Mouse (Mus musculus) embryonic facial prominence, embryonic 10.5 days (tissue): Measurements from ENCODE around the gene Tmem30b. TPM values are rescaled to one million over a fixed set of nuclear protein-coding genes. Genes with fewer than 3 reads are reported as not detected.
A peak's percentile ranks its signal among the peaks of the same experiment; 100 is the strongest.
"Not testable (repeated sequence)": the region's sequence is repeated elsewhere in the genome, so short reads cannot be mapped to it uniquely, and the experiment has no call there.

Experiments used
- DNase-seq: peaks from one replicate; pipeline ENCODE4 v3.0.0-alpha.2; 2017; ENCODE audit warnings: low spot score
- H3K27ac ChIP-seq: fragments of 300-500 bp; sonication (generic); replicated peaks from 2 replicates; pipeline ENCODE4 v1.5.1; 2016; ENCODE audit warnings: mild to moderate bottlenecking
- H3K27me3 ChIP-seq: fragments of 300-500 bp; sonication (generic); replicated peaks from 2 replicates; pipeline ENCODE4 v1.6.1; 2016; ENCODE audit warnings: low read depth, mild to moderate bottlenecking; ENCODE audit not compliant: poor library complexity, severe bottlenecking
- H3K36me3 ChIP-seq: fragments of 300-500 bp; sonication (generic); replicated peaks from 2 replicates; pipeline ENCODE4 v1.6.1; 2016; ENCODE audit warnings: mild to moderate bottlenecking, moderate library complexity
- H3K4me1 ChIP-seq: fragments of 300-500 bp; sonication (generic); 2 replicates; pipeline ENCODE4 v1.6.1; 2016
- H3K4me3 ChIP-seq: fragments of 300-500 bp; sonication (generic); 2 replicates; pipeline ENCODE4 v1.5.1; 2016; ENCODE audit warnings: mild to moderate bottlenecking, moderate library complexity
- H3K9me3 ChIP-seq: fragments of 300-500 bp; sonication (generic); 2 replicates; pipeline ENCODE4 v1.6.1; 2016; ENCODE audit warnings: mild to moderate bottlenecking
- WGBS: fragments of 180-500 bp; shearing (Covaris S2); methylation state at CpG from one replicate; pipeline ENCODE4 v1.1.7; 2016; 5-methylcytosine and 5-hydroxymethylcytosine counted together
- polyA plus RNA-seq: library from polyadenylated mRNA; unstranded; fragments of >200 nt; fragmentation: Nextera tagmentation; extraction: Ambion mirVana; gene quantifications from 2 replicates; pipeline ENCODE4 v1.2.1, GENCODE M21; 2016

The Tmem30b gene
- polyA plus RNA-seq, 1 experiment from 2014 or later = 11.0 TPM

DNA sequence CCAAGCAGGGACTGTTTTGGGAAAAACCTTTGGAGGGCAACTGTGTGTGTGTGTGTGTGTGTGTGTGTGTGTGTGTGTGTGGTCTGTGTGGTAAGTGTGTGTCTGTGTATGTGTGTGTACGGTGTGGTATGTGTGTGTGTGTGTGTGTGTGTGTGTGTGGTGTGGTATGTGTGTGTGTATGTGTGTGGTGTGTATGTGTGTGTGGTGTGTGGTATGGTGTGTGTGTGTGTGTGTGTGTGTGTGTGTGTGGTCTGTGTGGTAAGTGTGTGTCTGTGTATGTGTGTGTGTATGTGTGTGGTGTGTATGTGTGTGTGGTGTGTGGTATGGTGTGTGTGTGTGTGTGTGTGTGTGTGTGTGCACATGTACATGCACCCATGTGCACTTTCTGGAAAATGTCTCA lies 18.1 kb downstream of the Tmem30b start:
- H3K27ac ChIP-seq = peak overlapping the region; percentile 78; the same call in 1 of the 2 replicates
- 87% methylated on average over 1 of the region's 1 CpGs for WGBS
- DNase-seq, H3K9me3 ChIP-seq, H3K36me3 ChIP-seq, H3K4me3 ChIP-seq, H3K27me3 ChIP-seq: not testable (repeated sequence)
- H3K4me1 ChIP-seq = peaks cover 68% of the 10 kb centered on the region

DNA sequence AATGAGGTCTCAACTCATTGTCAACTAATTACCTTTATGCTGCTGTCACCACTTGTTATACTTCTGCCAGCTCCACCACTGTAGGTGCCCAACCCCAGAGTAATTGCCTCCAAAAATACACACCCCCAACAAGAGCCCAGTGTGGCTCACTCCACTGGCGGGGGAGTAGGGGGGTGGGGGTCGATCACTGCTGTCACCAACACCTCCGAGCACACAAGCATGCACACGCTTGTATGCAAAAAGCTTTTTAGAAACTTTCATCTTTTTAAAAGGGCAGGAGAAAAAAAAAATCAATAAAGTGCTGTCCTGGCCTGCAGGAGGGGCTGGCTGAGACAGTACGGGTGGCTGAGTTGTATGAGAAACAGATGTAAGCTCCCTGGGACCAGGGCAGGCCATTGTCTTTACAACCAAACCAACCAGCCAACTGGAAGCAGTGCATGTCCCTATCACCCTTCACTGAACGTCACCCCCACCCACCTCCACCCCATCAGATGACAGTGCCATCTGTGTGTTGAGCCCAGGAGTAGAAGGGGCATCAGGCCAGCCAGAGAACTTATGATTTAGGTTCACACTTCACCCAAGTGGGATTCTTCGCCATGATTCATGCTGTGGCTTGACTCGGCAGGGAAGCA lies 20.8 kb downstream of the Tmem30b start:
- Histone ChIP-seq H3K4me3 (0 out of 2 replicates have a peak overlapping the region, but pooled peaks have one; percentile 11), H3K4me1 (peaks cover 78% of the 10 kb centered on the region), H3K9me3 (no peaks in the 10 kb centered on the region), H3K27me3 (no peaks in the 10 kb centered on the region), H3K36me3 (no peaks in the 10 kb centered on the region), H3K27ac (peak overlapping the region; percentile 82)
- peak; percentile 59 for DNase-seq
- WGBS = 37% methylated on average over 8 of the region's 8 CpGs

DNA sequence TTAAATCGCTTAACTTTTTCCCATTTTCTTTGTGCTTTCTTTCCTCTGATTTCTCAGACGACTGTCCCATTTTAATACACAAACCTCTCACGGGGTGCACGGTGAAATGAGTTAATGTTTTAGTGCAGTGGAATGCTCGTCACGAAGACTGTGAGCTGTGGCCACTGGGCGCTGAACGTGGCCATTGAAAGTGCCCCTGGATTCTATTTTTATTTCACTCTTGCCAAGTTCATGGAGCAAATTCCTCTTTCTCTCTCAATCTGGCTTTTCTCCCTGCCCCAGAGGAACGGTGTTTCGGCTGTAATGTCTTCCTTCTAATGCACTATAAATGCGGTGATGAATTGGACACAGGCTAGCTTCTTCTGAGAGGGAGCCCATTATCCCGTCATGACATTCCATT lies 23.1 kb downstream of the Tmem30b start:
- no peak for DNase-seq
- Histone ChIP-seq H3K36me3 (no peaks in the 10 kb centered on the region), H3K4me1 (peaks cover 73% of the 10 kb centered on the region), H3K9me3 (no peaks in the 10 kb centered on the region), H3K4me3 (no peak overlapping the region), H3K27me3 (peaks cover 5% of the 10 kb centered on the region; the same call in 1 of the 2 replicates), H3K27ac (peak overlapping the region; percentile 10; the same call in 1 of the 2 replicates)
- 79% methylated on average over 12 of the region's 12 CpGs for WGBS

DNA sequence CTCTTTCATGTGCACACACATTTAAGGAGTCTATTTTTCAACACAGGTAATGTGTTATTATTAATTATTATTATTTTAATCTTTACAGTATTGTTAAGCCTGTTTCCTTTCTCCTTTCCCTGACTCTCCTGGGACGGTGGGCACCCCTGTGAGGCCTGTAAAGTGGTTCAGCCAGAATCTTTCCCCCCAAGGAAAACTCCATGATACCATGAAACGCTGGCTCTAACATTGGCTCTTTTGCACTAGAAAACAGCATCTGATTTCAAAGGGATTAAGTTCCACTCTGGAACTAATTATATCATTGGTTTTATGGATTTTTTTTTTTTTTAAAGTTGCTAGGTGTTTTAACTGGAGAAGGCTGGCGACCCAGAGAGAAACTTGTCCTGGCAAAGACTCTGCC lies 24.2 kb downstream of the Tmem30b start:
- peak; percentile 48 for DNase-seq

DNA sequence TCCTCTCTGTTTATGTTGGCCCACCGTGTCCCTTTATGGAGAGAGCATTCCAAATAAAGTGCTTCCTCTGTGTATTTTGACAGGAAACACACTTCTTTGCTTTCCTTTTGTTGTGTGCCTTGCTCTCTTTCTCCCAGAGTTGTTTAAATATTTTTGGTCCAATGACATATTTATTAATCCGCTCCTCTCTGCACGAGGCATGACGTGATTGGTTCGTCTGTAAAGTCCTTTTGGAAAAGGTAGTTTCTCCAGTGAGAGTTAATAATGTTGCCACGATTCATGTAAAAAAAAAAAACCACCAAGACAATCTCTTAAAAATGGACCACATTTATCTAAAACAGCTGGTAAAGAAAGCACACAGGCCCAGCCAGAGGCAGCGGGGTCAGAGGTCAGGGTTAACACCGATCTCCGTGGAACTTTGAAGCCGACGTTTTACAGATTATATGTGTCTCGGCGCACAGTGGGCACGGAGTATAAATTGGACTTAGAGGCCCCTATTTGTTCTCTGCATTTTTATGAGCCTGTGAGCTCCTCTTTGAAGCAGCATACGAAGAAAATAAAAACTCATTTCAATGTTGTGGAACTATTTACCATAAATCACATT lies 24.9 kb downstream of the Tmem30b start:
- WGBS = 29% methylated on average over 15 of the region's 15 CpGs
- Histone ChIP-seq H3K4me1 (peaks cover 77% of the 10 kb centered on the region), H3K27ac (peak overlapping the region; percentile 78), H3K4me3 (0 out of 2 replicates have a peak overlapping the region, but pooled peaks have one; percentile 3), H3K9me3 (no peaks in the 10 kb centered on the region), H3K36me3 (no peaks in the 10 kb centered on the region), H3K27me3 (peaks cover 5% of the 10 kb centered on the region; the same call in 1 of the 2 replicates)
- DNase-seq = peak; percentile 78

More for the DNA sequence above, 24.2 kb downstream of the Tmem30b start:
- WGBS = 22% methylated on average over 3 of the region's 3 CpGs
- Histone ChIP-seq H3K4me1 (peaks cover 73% of the 10 kb centered on the region), H3K27me3 (peaks cover 5% of the 10 kb centered on the region; the same call in 1 of the 2 replicates), H3K4me3 (no peak overlapping the region), H3K27ac (peak overlapping the region; percentile 78), H3K36me3 (no peaks in the 10 kb centered on the region), H3K9me3 (no peaks in the 10 kb centered on the region)

DNA sequence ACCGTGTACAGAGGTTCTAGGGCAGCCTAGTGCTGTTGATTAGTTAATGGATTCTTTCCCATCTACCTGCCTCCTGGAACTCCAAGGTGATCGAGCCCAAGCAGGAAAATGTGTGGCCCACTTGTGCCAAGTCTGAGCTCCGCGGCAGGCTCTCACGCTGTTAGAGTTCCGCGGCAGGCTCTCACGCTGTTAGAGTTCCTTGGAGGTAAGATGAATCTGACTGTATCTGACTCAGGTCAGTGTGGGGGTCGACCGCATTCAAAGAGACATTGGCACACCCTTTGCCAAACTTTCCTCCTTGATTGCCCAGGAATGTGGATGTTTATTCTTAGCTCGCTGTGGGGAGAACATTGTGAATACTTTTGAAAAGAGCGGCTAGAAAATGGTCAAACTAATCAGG lies 28.4 kb downstream of the Tmem30b start:
- 70% methylated on average over 12 of the region's 12 CpGs for WGBS
- no peaks in the 10 kb centered on the region for H3K36me3 ChIP-seq
- no peak overlapping the region for H3K27ac ChIP-seq
- H3K27me3 ChIP-seq = peaks cover 5% of the 10 kb centered on the region; the same call in 1 of the 2 replicates
- peaks cover 69% of the 10 kb centered on the region for H3K4me1 ChIP-seq
- no peak for DNase-seq
- H3K4me3 ChIP-seq = no peak overlapping the region
- H3K9me3 ChIP-seq = no peaks in the 10 kb centered on the region

DNA sequence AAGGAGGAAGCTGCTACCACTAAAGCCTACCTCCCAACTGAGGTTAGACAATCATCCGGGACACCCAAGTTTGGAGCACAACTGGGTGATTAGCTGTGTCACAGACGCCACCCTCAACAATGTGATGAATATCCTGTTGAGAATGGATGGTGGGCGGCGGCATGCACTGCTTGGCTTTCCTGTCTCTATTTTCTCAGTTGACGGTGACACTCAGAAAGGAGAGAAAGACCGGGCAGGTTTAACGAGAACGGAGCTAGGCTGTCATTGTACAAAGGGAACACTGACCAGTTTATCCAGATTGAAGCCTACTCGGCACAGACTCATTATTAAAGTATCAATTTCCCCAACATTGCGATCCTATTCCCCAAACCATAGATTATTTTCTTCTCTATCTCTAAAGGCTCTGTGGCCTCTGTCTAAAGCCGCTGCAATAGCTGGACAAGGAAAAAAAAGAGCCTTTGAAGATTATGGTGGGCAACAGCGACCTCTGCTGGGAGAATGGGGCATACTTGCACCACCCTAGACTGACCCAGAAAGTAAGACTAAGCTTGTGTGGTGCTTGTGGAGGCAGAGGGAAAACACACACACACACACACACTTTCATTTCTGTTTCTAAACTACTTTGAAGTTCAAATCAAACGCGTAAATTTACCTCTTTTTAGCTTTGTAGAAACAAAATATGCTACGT lies 29.0 kb downstream of the Tmem30b start:
- WGBS = 38% methylated on average over 15 of the region's 15 CpGs
- Histone ChIP-seq H3K27me3 (peaks cover 5% of the 10 kb centered on the region; the same call in 1 of the 2 replicates), H3K9me3 (no peaks in the 10 kb centered on the region), H3K4me1 (peaks cover 65% of the 10 kb centered on the region), H3K36me3 (no peaks in the 10 kb centered on the region), H3K27ac (peak overlapping the region; percentile 40; the same call in 1 of the 2 replicates), H3K4me3 (no peak overlapping the region; the same call in 1 of the 2 replicates)
- peak; percentile 88 for DNase-seq

DNA sequence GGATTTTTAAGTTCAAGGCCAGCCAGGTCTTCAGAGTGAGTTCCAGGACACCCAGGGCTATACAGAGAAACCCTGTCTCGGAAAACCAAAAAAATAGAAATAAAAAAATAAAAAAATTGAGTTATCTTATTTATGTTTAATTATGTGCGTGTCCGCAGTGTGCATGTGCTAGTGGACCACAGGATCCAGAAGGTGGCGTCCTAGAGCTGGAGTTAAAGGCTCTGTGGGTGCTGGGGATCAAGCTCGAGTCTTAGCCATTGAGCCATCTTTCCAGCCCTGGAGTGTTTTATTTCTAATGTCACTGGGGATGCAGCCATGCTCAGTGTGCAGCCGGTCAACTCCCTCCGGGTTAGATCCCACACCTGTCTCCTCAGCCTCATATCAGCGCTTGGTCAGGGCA lies 29.7 kb downstream of the Tmem30b start:
- Histone ChIP-seq H3K9me3 (no peaks in the 10 kb centered on the region), H3K4me3 (no peak overlapping the region), H3K27me3 (peaks cover 5% of the 10 kb centered on the region; the same call in 1 of the 2 replicates), H3K4me1 (peaks cover 65% of the 10 kb centered on the region), H3K36me3 (no peaks in the 10 kb centered on the region), H3K27ac (peak overlapping the region; percentile 40)
- 91% methylated on average over 8 of the region's 8 CpGs for WGBS
- no peak for DNase-seq

DNA sequence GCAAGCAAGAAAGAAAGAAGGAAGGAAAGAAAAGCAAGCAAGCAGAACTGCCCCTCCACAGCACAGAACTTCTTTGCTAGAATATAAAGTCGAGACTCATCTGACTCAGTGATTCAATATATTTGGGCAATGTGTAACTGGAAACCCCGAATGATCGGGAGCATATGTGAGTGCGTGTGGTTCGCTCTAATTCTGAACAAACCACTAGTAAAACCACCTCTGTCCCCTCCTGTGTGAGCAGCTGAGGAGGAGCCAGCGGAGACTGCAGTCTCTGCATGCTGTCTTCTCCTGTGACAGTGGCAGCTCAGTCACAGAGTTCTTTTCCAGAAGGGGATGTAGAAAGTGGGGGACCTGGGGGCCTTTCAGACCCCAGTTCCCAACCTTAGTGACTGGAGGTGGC lies 31.5 kb downstream of the Tmem30b start:
- 48% methylated on average over 6 of the region's 6 CpGs for WGBS
- Histone ChIP-seq H3K27ac (peak overlapping the region; percentile 65; the same call in 1 of the 2 replicates), H3K4me3 (no peak overlapping the region), H3K9me3 (no peaks in the 10 kb centered on the region), H3K36me3 (no peaks in the 10 kb centered on the region), H3K27me3 (peaks cover 5% of the 10 kb centered on the region; the same call in 1 of the 2 replicates), H3K4me1 (peaks cover 62% of the 10 kb centered on the region)
- peak; percentile 35 for DNase-seq

DNA sequence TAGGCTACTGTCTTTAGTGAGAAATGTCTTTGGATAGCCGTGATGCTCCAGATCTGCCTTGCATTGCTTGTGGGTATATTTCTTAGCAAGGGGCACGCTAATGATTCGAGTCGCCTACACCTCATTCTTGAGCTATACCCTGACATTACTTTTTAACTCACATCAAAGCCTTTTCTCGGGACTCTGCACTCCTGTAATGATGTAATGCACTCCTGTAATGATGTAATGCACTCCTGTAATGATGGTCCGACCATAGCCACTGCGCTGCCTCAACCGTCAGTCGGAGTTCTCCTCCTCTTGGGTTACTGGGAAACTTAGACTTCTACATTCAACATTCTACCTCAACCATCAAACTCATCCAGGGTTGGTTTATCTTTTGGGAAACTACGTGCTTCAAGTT lies 32.2 kb downstream of the Tmem30b start:
- no peak for DNase-seq
- Histone ChIP-seq H3K4me1 (peaks cover 61% of the 10 kb centered on the region), H3K27me3 (peaks cover 5% of the 10 kb centered on the region; the same call in 1 of the 2 replicates), H3K27ac (0 out of 2 replicates have a peak overlapping the region, but pooled peaks have one; percentile 19), H3K9me3 (no peaks in the 10 kb centered on the region), H3K4me3 (no peak overlapping the region), H3K36me3 (no peaks in the 10 kb centered on the region)
- 89% methylated on average over 10 of the region's 10 CpGs for WGBS

DNA sequence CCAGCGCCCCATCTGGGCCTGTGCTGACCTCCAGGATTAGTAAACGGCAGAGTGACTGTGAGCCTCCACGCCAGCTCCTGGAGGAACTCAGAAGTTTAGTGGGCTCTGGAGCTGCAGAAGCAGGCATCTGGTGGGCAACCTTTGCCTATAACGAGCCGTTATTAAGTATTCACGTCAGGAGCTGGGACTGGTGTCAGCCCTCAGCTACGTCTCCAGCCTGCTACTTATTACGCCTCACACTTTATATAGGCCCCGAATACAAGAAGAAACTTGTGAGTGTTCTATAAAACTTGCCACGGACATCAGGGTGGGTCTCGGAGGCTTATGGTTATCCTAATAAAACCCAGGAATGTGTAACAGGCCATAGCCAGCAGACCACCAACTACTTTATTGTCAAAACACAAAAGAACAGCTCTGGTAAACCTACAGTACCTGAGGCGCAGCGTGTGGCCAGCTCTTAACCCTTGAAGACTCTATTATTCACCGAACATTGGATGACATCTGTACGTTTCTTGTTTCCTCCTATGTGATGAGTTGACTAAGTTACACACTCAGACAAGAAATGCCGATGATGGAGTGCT lies 34.6 kb downstream of the Tmem30b start:
- Histone ChIP-seq H3K4me1 (peaks cover 70% of the 10 kb centered on the region), H3K36me3 (no peaks in the 10 kb centered on the region), H3K4me3 (no peak overlapping the region), H3K27ac (peak overlapping the region; percentile 19; the same call in 1 of the 2 replicates), H3K27me3 (peaks cover 9% of the 10 kb centered on the region; the same call in 1 of the 2 replicates), H3K9me3 (no peaks in the 10 kb centered on the region)
- no peak for DNase-seq
- WGBS = 66% methylated on average over 16 of the region's 16 CpGs

DNA sequence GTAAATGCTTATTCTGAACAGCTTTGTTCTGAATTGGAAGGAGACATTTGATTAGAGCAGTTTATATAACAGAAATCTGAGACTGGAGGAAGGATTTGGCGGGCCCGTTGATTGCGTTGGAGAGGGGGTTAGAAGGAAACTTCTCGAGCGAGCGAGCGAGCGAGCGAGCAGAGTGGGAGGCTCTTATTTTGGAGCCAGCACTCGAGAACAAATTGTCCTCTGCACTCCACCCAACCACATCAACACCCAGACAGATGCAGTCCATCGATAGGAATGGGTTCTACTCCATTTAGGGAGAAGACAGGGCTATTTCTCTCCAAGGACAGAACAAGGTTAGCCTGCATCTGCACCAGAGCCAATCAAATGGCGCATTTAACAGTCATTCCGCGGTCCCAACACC lies 39.1 kb downstream of the Tmem30b start:
- H3K9me3 ChIP-seq = no peaks in the 10 kb centered on the region
- H3K4me1 ChIP-seq = peaks cover 56% of the 10 kb centered on the region
- 79% methylated on average over 14 of the region's 14 CpGs for WGBS
- H3K4me3 ChIP-seq = no peak overlapping the region
- DNase-seq = no peak
- H3K36me3 ChIP-seq = no peaks in the 10 kb centered on the region
- peaks cover 9% of the 10 kb centered on the region; the same call in 1 of the 2 replicates for H3K27me3 ChIP-seq
- no peak overlapping the region for H3K27ac ChIP-seq
